Mouse (Mus musculus): Measurements from ENCODE around the gene Plac1. TPM values are rescaled to one million over a fixed set of nuclear protein-coding genes. Genes with fewer than 3 reads are reported as not detected.

Plac1 gene
- total RNA-seq, 4 experiments from 2014 or later: not detected

DNA sequence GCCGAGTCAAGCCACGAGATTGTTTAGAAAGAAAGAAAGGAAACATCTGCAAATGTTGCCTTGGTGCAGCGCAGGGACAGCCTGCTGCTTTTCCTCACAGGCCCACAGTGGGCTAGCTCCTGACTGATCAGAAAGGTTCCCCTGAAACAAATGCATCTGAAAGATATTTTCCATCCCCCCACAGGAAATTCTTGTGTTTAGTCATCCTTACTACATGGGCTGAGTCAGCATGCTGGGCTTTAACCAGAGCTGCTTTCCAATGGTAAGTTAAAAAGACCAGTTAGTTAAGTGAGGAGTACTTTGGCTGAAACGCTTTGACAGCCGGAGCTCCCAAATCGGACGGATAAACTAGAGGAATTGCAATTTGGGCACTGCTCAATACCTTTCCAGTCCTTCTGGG, 124.9 kb downstream of the Plac1 start:
- DNase-seq (ENCODE audit: low spot score in 2 of 2): no peak

DNA sequence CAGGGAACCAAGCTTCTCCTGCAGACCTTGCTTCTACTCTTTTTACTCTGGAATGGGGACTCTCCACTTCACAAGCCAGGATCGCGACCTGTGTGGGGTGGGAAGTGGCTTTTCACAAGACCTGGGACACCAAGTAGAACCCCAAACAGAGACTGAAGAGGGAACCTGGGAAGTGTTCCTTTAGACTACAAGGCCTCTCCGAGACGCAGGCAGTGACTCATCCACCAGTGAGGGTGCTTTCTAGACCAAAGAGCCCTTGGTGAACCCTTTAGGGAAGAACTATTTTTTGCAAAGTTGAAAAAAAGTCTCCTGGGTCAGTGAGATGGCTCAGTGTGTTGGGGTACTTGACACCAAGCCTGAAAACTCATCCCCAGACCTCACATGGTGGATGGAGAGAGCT, 129.8 kb downstream of the Plac1 start:
- DNase-seq (ENCODE audit: low spot score in 2 of 2): no peak

DNA sequence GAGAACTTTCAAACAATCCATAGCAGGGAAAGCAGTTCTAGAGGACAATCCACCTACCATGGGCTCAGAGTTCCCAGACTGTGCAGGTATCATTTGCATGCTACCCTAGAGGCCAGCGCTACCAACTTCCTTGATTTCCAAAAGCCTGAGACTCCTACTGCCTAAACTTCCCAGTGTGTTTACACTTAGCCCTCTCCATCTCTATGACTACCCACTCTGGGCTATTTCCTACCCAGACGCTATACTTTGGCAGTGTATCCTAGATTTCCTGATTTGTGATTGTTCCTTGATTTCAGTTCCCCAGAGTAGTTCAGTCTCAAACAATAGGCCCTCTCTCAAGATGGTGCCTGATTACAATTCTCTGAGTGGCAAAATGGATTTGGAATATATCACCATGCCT, 132.8 kb downstream of the Plac1 start:
- DNase-seq (ENCODE audit: low spot score in 2 of 2): no peak

DNA sequence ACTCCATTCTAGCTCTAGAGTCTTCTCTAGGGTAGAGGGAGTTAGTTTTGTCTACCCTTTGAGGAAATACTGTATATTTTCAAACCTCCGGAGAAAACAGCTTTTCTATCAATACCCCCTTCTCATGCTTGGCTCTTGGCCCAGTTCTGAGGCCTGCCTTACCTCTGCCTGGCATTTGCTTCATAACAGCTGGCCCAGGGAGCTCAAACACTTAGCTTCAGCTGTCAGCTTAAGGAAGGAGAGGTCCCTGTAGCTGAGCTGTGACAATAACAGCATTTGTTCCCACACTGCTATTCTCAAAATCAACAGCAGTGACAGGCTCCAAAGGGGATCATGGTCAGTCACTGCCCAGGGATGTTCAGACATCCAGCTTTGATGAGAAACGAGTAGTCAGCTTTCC, 138.7 kb downstream of the Plac1 start:
- no peak for DNase-seq (ENCODE audit: low spot score in 2 of 2)

DNA sequence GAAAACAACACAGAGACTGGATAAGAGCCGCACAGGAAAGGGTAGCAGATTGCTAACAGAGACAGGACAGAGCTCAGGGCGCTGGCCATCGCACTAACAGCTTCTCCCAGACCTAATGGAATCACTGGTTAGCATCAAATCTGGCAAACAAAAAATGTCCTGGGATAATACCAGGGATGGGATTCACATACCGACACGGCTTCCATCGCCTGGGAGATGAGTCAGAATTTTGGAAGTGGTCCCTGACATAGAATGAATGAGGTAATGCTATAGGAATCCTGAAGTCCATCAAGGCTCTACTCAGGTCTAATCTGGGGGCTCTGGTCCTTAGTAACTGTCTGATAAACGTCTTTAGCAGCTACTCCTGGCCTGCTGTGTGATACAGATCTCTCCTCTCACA, 140.0 kb downstream of the Plac1 start:
- no peak for DNase-seq (ENCODE audit: low spot score in 2 of 2)

GRCm38 (mm10) chrX:53099266-53099665, 140.6 kb downstream of the Plac1 start:
- no peak for DNase-seq (ENCODE audit: low spot score in 2 of 2)

DNA sequence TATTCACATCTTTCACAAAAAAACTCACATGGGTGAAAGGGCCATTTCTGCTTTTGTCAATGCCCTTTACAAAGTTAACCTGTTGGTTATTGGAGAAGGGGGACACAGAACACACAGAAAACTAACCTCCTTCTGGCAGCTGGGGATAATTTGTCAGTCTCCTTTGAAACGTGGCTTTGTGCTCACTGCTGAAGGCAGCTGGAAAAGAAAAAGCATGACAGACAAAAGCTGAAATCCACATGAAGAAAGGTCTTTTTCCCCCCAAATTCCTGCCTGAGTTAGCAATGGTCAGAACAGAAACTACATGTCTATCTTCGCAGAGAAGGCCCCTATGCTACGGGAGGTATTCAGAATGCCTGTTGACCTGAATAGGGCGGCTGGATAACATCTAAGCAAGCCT, 141.6 kb downstream of the Plac1 start:
- no peak for DNase-seq (ENCODE audit: low spot score in 2 of 2)

- no peak for DNase-seq (ENCODE audit: low spot score in 2 of 2)
Measured at GRCm38 (mm10) chrX:53097786-53098185, 142.1 kb downstream of the Plac1 start.

DNA sequence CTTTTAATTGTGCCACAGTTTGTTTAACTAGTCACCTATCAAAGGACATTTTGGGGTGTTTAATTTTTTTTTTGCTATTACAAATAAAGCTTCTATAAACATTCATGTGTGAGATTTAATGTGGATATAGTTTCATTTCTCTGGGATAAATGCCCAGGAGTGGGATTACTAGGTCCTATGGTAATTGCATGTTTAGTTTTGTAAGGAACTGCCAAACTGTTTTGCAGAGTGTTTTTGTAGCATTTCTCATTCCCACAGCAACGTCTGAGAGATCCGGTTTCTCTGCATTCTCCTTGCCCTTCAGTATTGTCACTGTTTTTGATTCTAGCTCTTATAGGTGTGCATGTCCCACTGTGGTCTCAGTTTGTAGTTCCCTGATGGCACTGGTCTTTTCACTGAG, 146.5 kb downstream of the Plac1 start:
- no peak for DNase-seq (ENCODE audit: low spot score in 2 of 2)

- no peak for DNase-seq (ENCODE audit: low spot score in 2 of 2)
Measured at GRCm38 (mm10) chrX:53088663-53089292, 151.1 kb downstream of the Plac1 start.

GRCm38 (mm10) chrX:53087202-53087601, 152.7 kb downstream of the Plac1 start:
- no peak for DNase-seq (ENCODE audit: low spot score in 2 of 2)

DNA sequence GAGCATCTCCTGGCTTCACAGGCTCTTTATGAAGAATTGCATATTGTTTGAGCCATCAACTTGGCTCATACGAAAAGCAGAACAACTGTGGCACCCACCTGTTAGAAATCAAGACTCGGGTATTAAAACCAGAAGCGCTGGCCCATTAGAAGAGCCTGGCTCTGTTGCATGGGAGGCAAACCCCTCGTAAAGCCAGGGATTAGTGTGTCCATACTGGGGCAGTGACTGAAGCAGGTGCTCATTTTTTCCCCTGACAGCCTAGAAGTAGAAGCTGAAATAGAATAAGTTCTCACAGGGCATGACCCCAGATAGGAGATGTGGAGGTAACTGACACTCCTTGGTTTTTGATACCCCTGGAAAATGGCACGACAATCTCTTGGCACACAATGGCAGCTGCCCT, 154.4 kb downstream of the Plac1 start:
- no peak for DNase-seq (ENCODE audit: low spot score in 2 of 2)

GRCm38 (mm10) chrX:53064406-53064805, 175.5 kb downstream of the Plac1 start:
- no peak for DNase-seq (ENCODE audit: low spot score in 2 of 2)

- DNase-seq (ENCODE audit: low spot score in 2 of 2): no peak
Measured at GRCm38 (mm10) chrX:53059426-53060007, 180.4 kb downstream of the Plac1 start.

GRCm38 (mm10) chrX:53058459-53059280, 181.2 kb downstream of the Plac1 start:
- no peak for DNase-seq (ENCODE audit: low spot score in 2 of 2)

DNA sequence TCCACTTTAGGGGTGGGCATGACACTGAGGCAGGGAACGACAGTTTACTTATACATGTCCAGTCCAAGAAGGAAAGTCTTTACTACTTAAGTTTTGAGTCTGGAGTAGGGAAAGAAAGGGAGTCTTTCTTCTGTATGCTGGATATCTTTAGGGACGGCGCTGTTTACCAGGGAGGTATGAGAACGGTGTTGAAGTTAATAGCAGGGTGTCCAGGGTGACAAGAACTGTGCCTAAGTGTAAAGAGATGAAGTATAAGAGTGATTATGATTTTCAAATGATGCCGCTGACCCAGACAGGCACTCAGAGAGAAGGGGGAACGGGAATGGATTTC, 182.2 kb downstream of the Plac1 start:
- no peak for DNase-seq (ENCODE audit: low spot score in 2 of 2)

DNA sequence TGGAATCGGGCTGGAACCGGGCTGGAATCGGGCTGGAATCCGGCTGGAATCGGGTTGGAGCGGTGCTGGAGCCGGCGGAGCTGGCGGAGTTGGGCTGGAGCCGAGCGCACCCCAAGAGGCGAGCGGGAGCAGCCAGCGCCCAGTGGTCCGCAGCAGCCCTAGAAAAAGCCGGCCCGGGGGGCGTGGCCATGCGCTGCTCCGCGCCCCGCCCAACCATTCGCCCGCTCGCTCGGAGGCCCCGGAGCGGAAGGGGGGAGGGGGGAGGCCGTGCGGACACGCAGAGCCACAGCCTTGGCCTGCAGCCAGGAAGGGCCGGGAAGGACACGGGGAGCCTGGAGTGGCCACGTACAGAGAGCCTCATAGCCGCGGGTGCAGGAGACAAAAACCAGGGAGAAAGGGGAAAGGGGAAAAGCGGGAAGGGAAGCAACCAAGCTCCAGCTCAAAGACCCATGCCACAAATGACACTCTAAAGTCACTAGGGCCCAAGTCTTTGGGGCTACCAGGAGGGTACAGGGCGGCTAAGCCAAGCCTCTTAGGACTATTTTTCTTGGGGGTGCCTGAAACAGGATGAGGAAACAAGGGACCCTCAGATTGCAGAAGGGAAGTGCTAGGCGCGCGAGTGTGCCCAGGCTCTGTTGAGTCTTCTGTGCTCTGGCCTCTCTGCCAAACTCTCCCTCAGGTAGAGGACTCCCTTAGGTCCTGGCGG, 182.7 kb downstream of the Plac1 start:
- DNase-seq (ENCODE audit: low spot score in 2 of 2): peak; percentile 6 to 28

GRCm38 (mm10) chrX:53056627-53057026, 183.3 kb downstream of the Plac1 start:
- DNase-seq (ENCODE audit: low spot score in 2 of 2): no peak

DNA sequence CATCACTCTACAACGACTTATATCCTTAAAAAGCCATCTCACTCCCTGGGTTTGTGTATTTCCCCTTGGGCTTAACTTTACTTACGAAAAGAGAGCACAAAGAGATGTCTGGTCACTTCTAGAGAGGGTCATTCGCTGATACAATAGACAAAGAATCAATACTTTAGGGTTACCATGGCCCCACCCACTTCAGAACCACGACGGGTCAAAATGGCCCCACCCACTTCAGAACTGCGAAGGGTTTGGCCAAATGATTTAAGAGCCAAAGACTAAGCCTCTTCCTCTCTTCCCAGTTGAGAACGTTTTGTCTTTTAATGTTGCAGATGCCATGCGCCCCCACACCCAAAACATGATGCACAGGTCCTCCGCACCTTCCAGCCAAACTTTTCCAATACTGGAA, 184.1 kb downstream of the Plac1 start:
- DNase-seq (ENCODE audit: low spot score in 2 of 2): no peak

DNA sequence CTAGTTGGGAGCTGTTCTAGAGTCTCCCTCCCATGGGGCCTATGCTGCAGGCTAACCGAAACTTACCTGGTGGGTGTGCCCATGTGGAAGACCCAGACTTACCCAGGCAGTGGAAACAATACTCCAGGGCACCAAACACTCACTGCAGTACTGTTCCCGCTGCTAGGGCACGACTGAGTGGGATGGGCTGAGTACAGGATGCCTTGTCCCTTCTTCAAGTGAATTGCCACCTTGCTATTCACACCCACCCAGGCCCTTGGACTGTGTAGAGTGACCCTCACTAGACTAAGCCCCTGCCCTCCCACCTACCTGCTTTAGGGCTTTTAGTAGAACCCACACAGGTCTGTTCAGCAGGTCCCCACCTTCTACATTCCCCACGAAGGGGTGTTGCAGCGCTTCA, 186.0 kb downstream of the Plac1 start:
- DNase-seq (ENCODE audit: low spot score in 2 of 2): no peak

- no peak for DNase-seq (ENCODE audit: low spot score in 2 of 2)
Measured at GRCm38 (mm10) chrX:53052652-53053500, 187.0 kb downstream of the Plac1 start.

Measured in layer of hippocampus, adult 8-10 months (tissue).